Mouse (Mus musculus): Measurements from ENCODE around the gene Vtcn1. TPM values are rescaled to one million over a fixed set of nuclear protein-coding genes. Genes with fewer than 3 reads are reported as not detected.
A peak's percentile ranks its signal among the peaks of the same experiment; 100 is the strongest.

Vtcn1 gene
- polyA plus RNA-seq, 2 experiments: not detected

GRCm38 (mm10) chr3:100916844-100917243 is 91.6 kb downstream of the Vtcn1 start:
- Histone ChIP-seq H3K4me2 (ENCODE audit: low read depth) (no peak overlapping the region), H3K27me3 (ENCODE audit: control insufficient read depth, insufficient read depth, low read length) (no peaks in the 10 kb centered on the region), H3K9ac (replicated peaks) (no peak overlapping the region), H3K4me1 (replicated peaks; ENCODE audit: control insufficient read depth in 2 of 2, insufficient read depth in 2 of 2, low read length in 1 of 2) (peaks cover 2 to 7% of the 10 kb centered on the region in 2 experiments; a peak in 3 of 4 replicates), H3K36me3 (replicated peaks; ENCODE audit: control insufficient read depth, insufficient read depth, low read depth) (no peaks in the 10 kb centered on the region), H3K27ac (no peak overlapping the region), H3K4me3 (ENCODE audit: insufficient read depth in 1 of 2, low read depth in 2 of 2, low read length in 2 of 2) (no peak overlapping the region), H3K9me3 (ENCODE audit: control insufficient read depth, low read length) (no peaks in the 10 kb centered on the region)
- ATAC-seq (ENCODE audit: insufficient read depth): no peak
- DNase-seq (ENCODE audit: low read depth in 3 of 3, low spot score in 3 of 3): peak; percentile 16 to 42 (median 28)
- TF ChIP-seq CTCF (IDR thresholded peaks at IDR 0.05; ENCODE audit: low read depth) (peak; percentile 52; the same call in 1 of the 2 replicates), EP300 (IDR thresholded peaks at IDR 0.05; ENCODE audit: low read depth) (no peak)
- 8% methylated on average over 7 of the region's 7 CpGs for WGBS (ENCODE audit: insufficient replicate concordance)

GRCm38 (mm10) chr3:100920611-100921140 is 95.4 kb downstream of the Vtcn1 start:
- ATAC-seq (ENCODE audit: insufficient read depth) (no peak), DNase-seq (ENCODE audit: low read depth in 3 of 3, low spot score in 3 of 3) (no peak)
- Histone ChIP-seq H3K4me2 (ENCODE audit: low read depth) (peak overlapping the region; percentile 78), H3K36me3 (replicated peaks; ENCODE audit: control insufficient read depth, insufficient read depth, low read depth) (no peaks in the 10 kb centered on the region), H3K27me3 (ENCODE audit: control insufficient read depth, insufficient read depth, low read length) (no peaks in the 10 kb centered on the region), H3K9ac (replicated peaks) (no peak overlapping the region), H3K9me3 (ENCODE audit: control insufficient read depth, low read length) (no peaks in the 10 kb centered on the region), H3K27ac (no peak overlapping the region), H3K4me1 (replicated peaks; ENCODE audit: control insufficient read depth in 2 of 2, insufficient read depth in 2 of 2, low read length in 1 of 2) (peaks cover 2 to 16% of the 10 kb centered on the region in 2 experiments), H3K4me3 (ENCODE audit: insufficient read depth in 1 of 2, low read depth in 2 of 2, low read length in 2 of 2) (peak overlapping the region in 1 of 2 experiments; percentile 76; a peak in 1 of 4 replicates)
- 59% methylated on average over 9 of the region's 9 CpGs for WGBS (ENCODE audit: insufficient replicate concordance)
- TF ChIP-seq EP300 (IDR thresholded peaks at IDR 0.05; ENCODE audit: low read depth): no peak
- TF ChIP-seq CTCF (IDR thresholded peaks at IDR 0.05; ENCODE audit: low read depth): no peak

- no peaks in the 10 kb centered on the region for H3K36me3 ChIP-seq (replicated peaks; ENCODE audit: control insufficient read depth, insufficient read depth, low read depth)
- peak within 1 kb of the TSS; percentile 45; the same call in 1 of the 2 replicates for H3K27ac ChIP-seq
- H3K9ac ChIP-seq (replicated peaks): peak within 1 kb of the TSS; percentile 83
- H3K4me2 ChIP-seq (ENCODE audit: low read depth): peak within 1 kb of the TSS; percentile 78
- no peaks in the 10 kb centered on the region for H3K9me3 ChIP-seq (ENCODE audit: control insufficient read depth, low read length)
- ATAC-seq (ENCODE audit: insufficient read depth) (peak; percentile 95), DNase-seq (ENCODE audit: low read depth in 3 of 3, low spot score in 3 of 3) (peak; percentile 97 to 98 (median 98))
- peak within 1 kb of the TSS; percentile 76 to 91 for H3K4me3 ChIP-seq (ENCODE audit: insufficient read depth in 1 of 2, low read depth in 2 of 2, low read length in 2 of 2)
- TF ChIP-seq EP300 (IDR thresholded peaks at IDR 0.05; ENCODE audit: low read depth) (no peak), CTCF (IDR thresholded peaks at IDR 0.05; ENCODE audit: low read depth) (no peak)
- under 1% methylated on average over 39 of the region's 39 CpGs for WGBS (ENCODE audit: insufficient replicate concordance)
- peaks cover 2 to 16% of the 10 kb centered on the region in 2 experiments for H3K4me1 ChIP-seq (replicated peaks; ENCODE audit: control insufficient read depth in 2 of 2, insufficient read depth in 2 of 2, low read length in 1 of 2)
- H3K27me3 ChIP-seq (ENCODE audit: control insufficient read depth, insufficient read depth, low read length): no peaks in the 10 kb centered on the region
These were observed 96.7 kb downstream of the Vtcn1 start, which contains the start of gene Trim45 for GRCm38 (mm10) chr3:100921825-100922505. Gene Trim45, plus strand, starts transcription at chr3:100922202.

- H3K9ac ChIP-seq (replicated peaks): peak overlapping the region; percentile 67
- ATAC-seq (ENCODE audit: insufficient read depth) (peak; percentile 46), DNase-seq (ENCODE audit: low read depth in 3 of 3, low spot score in 3 of 3) (peak in 1 of 3 experiments; percentile 24)
- H3K36me3 ChIP-seq (replicated peaks; ENCODE audit: control insufficient read depth, insufficient read depth, low read depth): no peaks in the 10 kb centered on the region
- peak overlapping the region; percentile 63 to 76 for H3K4me3 ChIP-seq (ENCODE audit: insufficient read depth in 1 of 2, low read depth in 2 of 2, low read length in 2 of 2)
- H3K4me1 ChIP-seq (replicated peaks; ENCODE audit: control insufficient read depth in 2 of 2, insufficient read depth in 2 of 2, low read length in 1 of 2): peaks cover 2 to 16% of the 10 kb centered on the region in 2 experiments
- H3K4me2 ChIP-seq (ENCODE audit: low read depth): peak overlapping the region; percentile 78
- no peak overlapping the region for H3K27ac ChIP-seq
- no peaks in the 10 kb centered on the region for H3K27me3 ChIP-seq (ENCODE audit: control insufficient read depth, insufficient read depth, low read length)
- 31% methylated on average over 28 of the region's 28 CpGs for WGBS (ENCODE audit: insufficient replicate concordance)
- TF ChIP-seq CTCF (IDR thresholded peaks at IDR 0.05; ENCODE audit: low read depth): no peak
- TF ChIP-seq EP300 (IDR thresholded peaks at IDR 0.05; ENCODE audit: low read depth): no peak
- H3K9me3 ChIP-seq (ENCODE audit: control insufficient read depth, low read length): no peaks in the 10 kb centered on the region
These were observed 97.5 kb downstream of the Vtcn1 start for GRCm38 (mm10) chr3:100922506-100923375.
